ENCODE assay signal across 8 mouse cellular contexts in the genomic region with DNA sequence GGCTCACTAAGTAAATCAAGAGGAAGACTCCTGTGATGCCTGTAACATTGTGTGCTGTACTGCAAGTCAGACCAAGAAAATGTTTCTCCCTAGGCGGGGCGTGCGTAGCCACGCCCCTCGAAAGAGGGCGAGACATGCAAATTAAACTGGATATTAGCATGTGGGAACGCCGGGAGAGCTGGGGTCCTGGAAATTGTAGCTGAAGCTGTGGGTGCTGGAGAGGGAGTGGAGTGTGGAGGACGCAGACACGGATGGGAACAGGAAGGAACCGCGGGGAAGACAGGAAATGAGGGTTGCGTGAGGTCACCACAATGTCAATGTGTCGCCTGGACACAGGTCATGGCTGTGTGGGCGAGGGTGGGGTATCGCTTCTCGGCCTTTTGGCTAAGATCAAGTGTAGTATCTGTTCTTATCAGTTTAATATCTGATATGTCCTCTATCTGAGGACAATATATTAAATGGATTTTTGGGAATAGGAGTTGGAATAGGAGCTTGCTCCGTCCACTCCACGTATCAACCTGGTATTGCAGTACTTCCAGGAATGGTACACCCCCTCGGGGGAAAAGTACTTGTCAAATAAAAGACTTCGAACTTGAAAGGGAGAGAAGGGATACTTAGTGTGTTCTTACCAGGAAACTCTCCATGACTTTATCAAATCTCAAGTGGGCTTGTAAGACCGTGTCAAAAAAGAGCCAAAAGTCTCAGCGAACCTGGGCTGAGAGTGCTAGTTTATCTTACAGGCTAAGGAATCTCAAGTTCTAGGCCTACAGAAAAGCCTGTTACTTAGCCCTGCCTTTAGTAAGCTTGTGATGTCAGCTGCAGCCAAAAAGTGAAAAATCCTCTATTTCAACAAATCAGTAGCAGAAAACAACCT. TPM values are rescaled to one million over a fixed set of nuclear protein-coding genes. Genes with fewer than 3 reads are reported as not detected.
DNase-seq lines count a peak whose midpoint lies in the region; ATAC-seq lines count a peak whose summit lies in the region.

No protein-coding gene starts in this region.

- H3K9ac ChIP-seq in heart, embryonic 14.5 days (ENCODE audit: low read length) = peak overlapping the region; percentile 63
- no peak overlapping the region; the same call in 1 of the 2 replicates for H3K9ac ChIP-seq in kidney, embryonic 15.5 days

- peaks cover 36% of the 10 kb centered on the region for H3K36me3 ChIP-seq in embryonic facial prominence, embryonic 10.5 days (replicated peaks)
- peaks cover 34% of the 10 kb centered on the region for H3K36me3 ChIP-seq in heart, embryonic 14.5 days (ENCODE audit: control insufficient read depth, insufficient read depth, low read length)
- peaks cover 42% of the 10 kb centered on the region for H3K36me3 ChIP-seq in kidney, embryonic 15.5 days

- peak; percentile 19 for DNase-seq in urinary bladder, postnatal 25 days (ENCODE audit: low spot score)
- no peak for DNase-seq in urinary bladder, postnatal 10 days (ENCODE audit: low spot score)
- peak; percentile 79 for DNase-seq in embryonic facial prominence, embryonic 10.5 days (ENCODE audit: low spot score)
- DNase-seq in lung, postnatal 25 days (ENCODE audit: low spot score) = peak; percentile 50
- peak; percentile 73 for DNase-seq in retina, postnatal 1 day
- DNase-seq in cerebellum, adult 9-11 months = no peak

- peak overlapping the region; percentile 97 for H3K27ac ChIP-seq in embryonic facial prominence, embryonic 10.5 days (replicated peaks)
- H3K27ac ChIP-seq in heart, embryonic 14.5 days (replicated peaks in 1 of 2; ENCODE audit: control insufficient read depth in 1 of 2, insufficient read depth in 1 of 2, low read depth in 2 of 2, low read length in 2 of 2) = peak overlapping the region; percentile 82 to 93
- peak overlapping the region; percentile 92 for H3K27ac ChIP-seq in kidney, embryonic 15.5 days

- WGBS in embryonic facial prominence, embryonic 10.5 days = 1% methylated on average over 23 of the region's 23 CpGs
- 5% methylated on average over 23 of the region's 23 CpGs for WGBS in heart, embryonic 14.5 days
- WGBS in kidney, embryonic 15.5 days = 5% methylated on average over 23 of the region's 23 CpGs

- peak overlapping the region; percentile 44 for H3K4me3 ChIP-seq in embryonic facial prominence, embryonic 10.5 days
- peak overlapping the region; percentile 10 to 28; a peak in 3 of 4 replicates for H3K4me3 ChIP-seq in heart, embryonic 14.5 days (ENCODE audit: control insufficient read depth in 1 of 2, insufficient read depth in 1 of 2, low read depth in 1 of 2, low read length in 2 of 2)
- H3K4me3 ChIP-seq in kidney, embryonic 15.5 days (replicated peaks) = peak overlapping the region; percentile 14; the same call in 1 of the 2 replicates

- H3K4me2 ChIP-seq in heart, embryonic 14.5 days (ENCODE audit: low read length) = peak overlapping the region; percentile 51
- H3K4me2 ChIP-seq in kidney, embryonic 15.5 days = peak overlapping the region; percentile 47

- no peaks in the 10 kb centered on the region for H3K27me3 ChIP-seq in embryonic facial prominence, embryonic 10.5 days (replicated peaks; ENCODE audit: low read depth, poor library complexity, severe bottlenecking)
- H3K27me3 ChIP-seq in heart, embryonic 14.5 days (ENCODE audit: control insufficient read depth, insufficient read depth, low read length) = no peaks in the 10 kb centered on the region
- no peaks in the 10 kb centered on the region for H3K27me3 ChIP-seq in kidney, embryonic 15.5 days

- H3K9me3 ChIP-seq in embryonic facial prominence, embryonic 10.5 days = no peaks in the 10 kb centered on the region
- H3K9me3 ChIP-seq in heart, embryonic 14.5 days (ENCODE audit: control insufficient read depth, low read length) = no peaks in the 10 kb centered on the region
- H3K9me3 ChIP-seq in kidney, embryonic 15.5 days (replicated peaks) = no peaks in the 10 kb centered on the region

- ATAC-seq in heart, embryonic 14.5 days (ENCODE audit: insufficient number of reproducible peaks, insufficient read depth, low FRiP score, low read depth) = peak; percentile 64
- ATAC-seq in kidney, embryonic 15.5 days (replicated peaks; ENCODE audit: low FRiP score) = peak; percentile 89

- H3K4me1 ChIP-seq in embryonic facial prominence, embryonic 10.5 days = 0 out of 2 replicates have a peak, but pooled peaks cover 4% of the 10 kb centered on the region
- peaks cover 3 to 4% of the 10 kb centered on the region in 2 experiments; a peak in 2 of 4 replicates for H3K4me1 ChIP-seq in heart, embryonic 14.5 days (ENCODE audit: control insufficient read depth in 2 of 2, insufficient read depth in 2 of 2, low read length in 2 of 2)
- peaks cover 7% of the 10 kb centered on the region; the same call in 1 of the 2 replicates for H3K4me1 ChIP-seq in kidney, embryonic 15.5 days

RNA-seq across cellular contexts. Expression of a gene that starts 21.1 kb away (rescaled TPM):
- 67.6 and 69.9 TPM in 2 replicates for polyA plus RNA-seq in embryonic facial prominence, embryonic 10.5 days (2016; fragmentation: Nextera tagmentation; extraction: Ambion mirVana)
- polyA plus RNA-seq in heart, embryonic 14.5 days (2014; fragmentation: Nextera tagmentation; extraction: Ambion mirVana) = 62.3 and 69.3 TPM in 2 replicates
- 91.2 and 91.8 TPM in 2 replicates for polyA plus RNA-seq in kidney, embryonic 15.5 days (2015; fragmentation: Nextera tagmentation; extraction: Ambion mirVana)

RNA-seq across cellular contexts. Expression of a gene that starts 26.5 kb away (rescaled TPM):
- 114 and 121 TPM in 2 replicates for polyA plus RNA-seq in embryonic facial prominence, embryonic 10.5 days (2016; fragmentation: Nextera tagmentation; extraction: Ambion mirVana)
- 43.9 and 57.7 TPM in 2 replicates for polyA plus RNA-seq in heart, embryonic 14.5 days (2014; fragmentation: Nextera tagmentation; extraction: Ambion mirVana)
- polyA plus RNA-seq in kidney, embryonic 15.5 days (2015; fragmentation: Nextera tagmentation; extraction: Ambion mirVana) = 105 and 114 TPM in 2 replicates

RNA-seq across cellular contexts. Expression of a gene that starts 27.0 kb away (rescaled TPM):
- polyA plus RNA-seq in embryonic facial prominence, embryonic 10.5 days (2016; fragmentation: Nextera tagmentation; extraction: Ambion mirVana) = 41.8 and 43.7 TPM in 2 replicates
- 18.2 and 19.8 TPM in 2 replicates for polyA plus RNA-seq in heart, embryonic 14.5 days (2014; fragmentation: Nextera tagmentation; extraction: Ambion mirVana)
- polyA plus RNA-seq in kidney, embryonic 15.5 days (2015; fragmentation: Nextera tagmentation; extraction: Ambion mirVana) = 33.5 and 34.4 TPM in 2 replicates

RNA-seq across cellular contexts. Expression of a gene that starts 28.4 kb away (rescaled TPM):
- 59.8 and 60.5 TPM in 2 replicates for polyA plus RNA-seq in embryonic facial prominence, embryonic 10.5 days (2016; fragmentation: Nextera tagmentation; extraction: Ambion mirVana)
- 76.9 and 82.8 TPM in 2 replicates for polyA plus RNA-seq in heart, embryonic 14.5 days (2014; fragmentation: Nextera tagmentation; extraction: Ambion mirVana)
- 79.3 and 79.4 TPM in 2 replicates for polyA plus RNA-seq in kidney, embryonic 15.5 days (2015; fragmentation: Nextera tagmentation; extraction: Ambion mirVana)

RNA-seq across cellular contexts. Expression of a gene that starts 55.4 kb away (rescaled TPM):
- 45.2 and 47.0 TPM in 2 replicates for polyA plus RNA-seq in embryonic facial prominence, embryonic 10.5 days (2016; fragmentation: Nextera tagmentation; extraction: Ambion mirVana)
- 33.2 and 40.0 TPM in 2 replicates for polyA plus RNA-seq in heart, embryonic 14.5 days (2014; fragmentation: Nextera tagmentation; extraction: Ambion mirVana)
- polyA plus RNA-seq in kidney, embryonic 15.5 days (2015; fragmentation: Nextera tagmentation; extraction: Ambion mirVana) = 70.5 and 75.2 TPM in 2 replicates

Comparison
In these comparisons a context has a peak if more than half of its experiments do, and no peak if none do; other contexts are left out.
1. DNase-seq: peak in urinary bladder, postnatal 25 days (single experiment), embryonic facial prominence, embryonic 10.5 days (single experiment), lung, postnatal 25 days (single experiment) and retina, postnatal 1 day (single experiment); none in urinary bladder, postnatal 10 days (single experiment) and cerebellum, adult 9-11 months (single experiment).
2. Peak in every context shown above with its lines, with median percentiles within 50 percentile points of each other: H3K27ac ChIP-seq and H3K4me3 ChIP-seq.